In genomic region chr2:180700457-180700856, GRCm38 (mm10) we compare ENCODE assay signal across 8 mouse cellular contexts. TPM values are rescaled to one million over a fixed set of nuclear protein-coding genes. Genes with fewer than 3 reads are reported as not detected.
DNase-seq lines count a peak whose midpoint lies in the region; ATAC-seq lines count a peak whose summit lies in the region.

No protein-coding gene starts in this region.

- no peaks in the 10 kb centered on the region for H3K27me3 ChIP-seq in heart, embryonic 12.5 days (replicated peaks)
- no peaks in the 10 kb centered on the region for H3K27me3 ChIP-seq in intestine, embryonic 14.5 days (replicated peaks; ENCODE audit: control insufficient read depth, insufficient read depth, low read length)
- H3K27me3 ChIP-seq in midbrain, embryonic 11.5 days (ENCODE audit: control insufficient read depth, insufficient read depth, low read length) = no peaks in the 10 kb centered on the region

- H3K36me3 ChIP-seq in heart, embryonic 12.5 days = no peaks in the 10 kb centered on the region
- H3K36me3 ChIP-seq in intestine, embryonic 14.5 days (ENCODE audit: control insufficient read depth, insufficient read depth, low read length) = peaks cover 4% of the 10 kb centered on the region; the same call in 1 of the 2 replicates
- H3K36me3 ChIP-seq in midbrain, embryonic 11.5 days (ENCODE audit: control insufficient read depth, insufficient read depth, low read length) = no peaks in the 10 kb centered on the region

- 67% methylated on average over 5 of the region's 5 CpGs for WGBS in heart, embryonic 12.5 days
- 69% methylated on average over 5 of the region's 5 CpGs for WGBS in intestine, embryonic 14.5 days
- WGBS in midbrain, embryonic 11.5 days = 83% methylated on average over 5 of the region's 5 CpGs

- no peaks in the 10 kb centered on the region for H3K9me3 ChIP-seq in heart, embryonic 12.5 days (replicated peaks)
- no peaks in the 10 kb centered on the region for H3K9me3 ChIP-seq in intestine, embryonic 14.5 days (ENCODE audit: control insufficient read depth, low read length)
- H3K9me3 ChIP-seq in midbrain, embryonic 11.5 days (ENCODE audit: control insufficient read depth, low read length) = no peaks in the 10 kb centered on the region

- ATAC-seq in heart, embryonic 12.5 days (ENCODE audit: insufficient number of reproducible peaks, low FRiP score) = no peak
- no peak for ATAC-seq in intestine, embryonic 14.5 days (replicated peaks; ENCODE audit: low FRiP score, low TSS enrichment, low read depth)
- no peak for ATAC-seq in midbrain, embryonic 11.5 days (ENCODE audit: low FRiP score)
- ATAC-seq in monocyte, adult 5-6 weeks (replicated peaks; ENCODE audit: insufficient number of reproducible peaks, low FRiP score, low TSS enrichment, poor library complexity, severe bottlenecking) = no peak
- no peak for ATAC-seq in granulocyte monocyte progenitor cell, adult 5-6 weeks (replicated peaks; ENCODE audit: poor library complexity, severe bottlenecking)

- H3K9ac ChIP-seq in heart, embryonic 12.5 days = peak overlapping the region; percentile 98
- H3K9ac ChIP-seq in intestine, embryonic 14.5 days (ENCODE audit: low read length) = peak overlapping the region; percentile 98
- H3K9ac ChIP-seq in midbrain, embryonic 11.5 days (ENCODE audit: low read length) = peak overlapping the region; percentile 94; the same call in 1 of the 2 replicates

- H3K4me3 ChIP-seq in heart, embryonic 12.5 days = peak overlapping the region; percentile 98
- peak overlapping the region; percentile 90 for H3K4me3 ChIP-seq in brown adipose tissue, adult 24 weeks (ENCODE audit: insufficient read depth, low read depth, low read length)
- H3K4me3 ChIP-seq in intestine, embryonic 14.5 days (ENCODE audit: low read depth, low read length) = peak overlapping the region; percentile 96
- peak overlapping the region; percentile 93; the same call in 1 of the 2 replicates for H3K4me3 ChIP-seq in midbrain, embryonic 11.5 days (ENCODE audit: low read depth, low read length)

- H3K4me2 ChIP-seq in heart, embryonic 12.5 days = peak overlapping the region; percentile 84
- peak overlapping the region; percentile 99 for H3K4me2 ChIP-seq in intestine, embryonic 14.5 days (ENCODE audit: low read length)
- H3K4me2 ChIP-seq in midbrain, embryonic 11.5 days = peak overlapping the region; percentile 79

- H3K27ac ChIP-seq in heart, embryonic 12.5 days (ENCODE audit: poor library complexity, severe bottlenecking) = no peak overlapping the region
- peak overlapping the region; percentile 97 for H3K27ac ChIP-seq in brown adipose tissue, adult 24 weeks (replicated peaks; ENCODE audit: low read depth, low read length)
- no peak overlapping the region for H3K27ac ChIP-seq in intestine, embryonic 14.5 days (ENCODE audit: low read depth)
- H3K27ac ChIP-seq in midbrain, embryonic 11.5 days (ENCODE audit: low read depth, low read length) = no peak overlapping the region

- DNase-seq in heart, adult 18-20 months = no peak
- DNase-seq in intestine, embryonic 14.5 days (ENCODE audit: low spot score) = no peak
- DNase-seq in midbrain, embryonic 11.5 days (ENCODE audit: low spot score, missing footprints) = no peak
- no peak for DNase-seq in frontal cortex, postnatal 14 days (ENCODE audit: low spot score in 2 of 2)

- peaks cover 51% of the 10 kb centered on the region for H3K4me1 ChIP-seq in heart, embryonic 12.5 days (replicated peaks)
- H3K4me1 ChIP-seq in brown adipose tissue, adult 24 weeks (ENCODE audit: control insufficient read depth, insufficient read depth, insufficient read length, low read length) = peaks cover 49% of the 10 kb centered on the region
- peaks cover 29% of the 10 kb centered on the region for H3K4me1 ChIP-seq in intestine, embryonic 14.5 days (replicated peaks; ENCODE audit: control insufficient read depth, insufficient read depth, low read length)
- H3K4me1 ChIP-seq in midbrain, embryonic 11.5 days (ENCODE audit: control insufficient read depth, insufficient read depth, low read length) = peaks cover 24% of the 10 kb centered on the region

RNA-seq across cellular contexts. Expression of gene Dido1, which starts 9.3 kb away (rescaled TPM):
- polyA plus RNA-seq in heart, embryonic 12.5 days (2016; fragmentation: Nextera tagmentation; extraction: Ambion mirVana) = 23.6 and 24.2 TPM in 2 replicates
- total RNA-seq in heart, adult 18-20 months (2021) = 10 to 100 TPM; 25.8 to 29.9 TPM
- 13.6 and 15.3 TPM in 2 replicates for polyA plus RNA-seq in brown adipose tissue, adult 24 weeks (2012; ENCODE audit: insufficient read depth, insufficient read length, missing spikeins)
- 31.0 and 31.6 TPM in 2 replicates for polyA plus RNA-seq in intestine, embryonic 14.5 days (2014; fragmentation: Nextera tagmentation; extraction: Ambion mirVana)
- polyA plus RNA-seq in midbrain, embryonic 11.5 days (2014; fragmentation: Nextera tagmentation; extraction: Ambion mirVana) = 28.8 and 30.5 TPM in 2 replicates
- total RNA-seq in monocyte, adult 5-6 weeks (2017) = 58.9 to 107 TPM (median 65.1 TPM) in 3 replicates
- total RNA-seq in granulocyte monocyte progenitor cell, adult 5-6 weeks (2014; fragmentation: Nextera tagmentation) = 44.8 and 57.8 TPM in 2 replicates
- total RNA-seq in granulocyte monocyte progenitor cell, adult 5-6 weeks (2017) = 48.5 and 51.3 TPM in 2 replicates

RNA-seq across cellular contexts. Expression of gene Gid8, which starts 9.5 kb away (rescaled TPM):
- 45.3 and 47.8 TPM in 2 replicates for polyA plus RNA-seq in heart, embryonic 12.5 days (2016; fragmentation: Nextera tagmentation; extraction: Ambion mirVana)
- total RNA-seq in heart, adult 18-20 months (2021) = 10 to 100 TPM; 55.8 to 59.5 TPM
- polyA plus RNA-seq in brown adipose tissue, adult 24 weeks (2012; ENCODE audit: insufficient read depth, insufficient read length, missing spikeins) = 40.1 and 72.7 TPM in 2 replicates
- 51.7 and 52.0 TPM in 2 replicates for polyA plus RNA-seq in intestine, embryonic 14.5 days (2014; fragmentation: Nextera tagmentation; extraction: Ambion mirVana)
- polyA plus RNA-seq in midbrain, embryonic 11.5 days (2014; fragmentation: Nextera tagmentation; extraction: Ambion mirVana) = 63.3 and 63.4 TPM in 2 replicates
- 46.5 to 53.9 TPM (median 52.1 TPM) in 3 replicates for total RNA-seq in monocyte, adult 5-6 weeks (2017)
- 50.9 and 61.5 TPM in 2 replicates for total RNA-seq in granulocyte monocyte progenitor cell, adult 5-6 weeks (2014; fragmentation: Nextera tagmentation)
- 58.6 and 64.3 TPM in 2 replicates for total RNA-seq in granulocyte monocyte progenitor cell, adult 5-6 weeks (2017)

RNA-seq across cellular contexts. Expression of gene Slc17a9, which starts 24.6 kb away (rescaled TPM):
- polyA plus RNA-seq in heart, embryonic 12.5 days (2016; fragmentation: Nextera tagmentation; extraction: Ambion mirVana) = 0.59 and 0.69 TPM in 2 replicates
- total RNA-seq in heart, adult 18-20 months (2021) = under 1 TPM; 0.10 to 0.54 TPM
- polyA plus RNA-seq in brown adipose tissue, adult 24 weeks (2012; ENCODE audit: insufficient read depth, insufficient read length, missing spikeins) = not detected in 2 replicates
- 1.9 and 2.1 TPM in 2 replicates for polyA plus RNA-seq in intestine, embryonic 14.5 days (2014; fragmentation: Nextera tagmentation; extraction: Ambion mirVana)
- 0.19 TPM in 1 of 2 replicates, not detected in the other for polyA plus RNA-seq in midbrain, embryonic 11.5 days (2014; fragmentation: Nextera tagmentation; extraction: Ambion mirVana)
- total RNA-seq in monocyte, adult 5-6 weeks (2017) = 1.8 to 5.2 TPM (median 1.9 TPM) in 3 replicates
- 19.4 and 21.5 TPM in 2 replicates for total RNA-seq in granulocyte monocyte progenitor cell, adult 5-6 weeks (2014; fragmentation: Nextera tagmentation)
- total RNA-seq in granulocyte monocyte progenitor cell, adult 5-6 weeks (2017) = 6.5 and 9.0 TPM in 2 replicates

RNA-seq across cellular contexts. Expression of gene Tcfl5, which starts 57.9 kb away (rescaled TPM):
- polyA plus RNA-seq in heart, embryonic 12.5 days (2016; fragmentation: Nextera tagmentation; extraction: Ambion mirVana) = 0.13 TPM in 1 of 2 replicates, not detected in the other
- not detected for total RNA-seq in heart, adult 18-20 months (2021)
- not detected in 2 replicates for polyA plus RNA-seq in brown adipose tissue, adult 24 weeks (2012; ENCODE audit: insufficient read depth, insufficient read length, missing spikeins)
- 0.09 and 0.19 TPM in 2 replicates for polyA plus RNA-seq in intestine, embryonic 14.5 days (2014; fragmentation: Nextera tagmentation; extraction: Ambion mirVana)
- polyA plus RNA-seq in midbrain, embryonic 11.5 days (2014; fragmentation: Nextera tagmentation; extraction: Ambion mirVana) = 0.18 and 0.23 TPM in 2 replicates
- 0.38 to 1.8 TPM in 2 of 3 replicates, not detected in the other for total RNA-seq in monocyte, adult 5-6 weeks (2017)
- total RNA-seq in granulocyte monocyte progenitor cell, adult 5-6 weeks (2014; fragmentation: Nextera tagmentation) = not detected in 2 replicates
- not detected in 2 replicates for total RNA-seq in granulocyte monocyte progenitor cell, adult 5-6 weeks (2017)
